Mouse (Mus musculus) testis, adult 2 months (tissue): Measurements from ENCODE around the gene Smyd2. TPM values are rescaled to one million over a fixed set of nuclear protein-coding genes. Genes with fewer than 3 reads are reported as not detected.

Experiments used
- H3K27ac ChIP-seq: fragments of 200-500 bp; 2 replicates; pipeline ENCODE4 v1.5.1; 2012; ENCODE audit warnings: low read depth, low read length; ENCODE audit not compliant: control insufficient read depth, insufficient read depth
- H3K27me3 ChIP-seq: fragments of 200-500 bp; 2 replicates; pipeline ENCODE4 v1.6.1; 2012; ENCODE audit warnings: mild to moderate bottlenecking, low read length, moderate library complexity; ENCODE audit not compliant: control insufficient read depth, insufficient read depth
- H3K36me3 ChIP-seq: fragments of 200-500 bp; 2 replicates; pipeline ENCODE4 v1.6.1; 2012; ENCODE audit warnings: mild to moderate bottlenecking, low read length; ENCODE audit not compliant: control insufficient read depth, insufficient read depth
- H3K4me1 ChIP-seq: fragments of 200-500 bp; 2 replicates; pipeline ENCODE4 v1.6.1; 2012; ENCODE audit warnings: low read length; ENCODE audit not compliant: control insufficient read depth, insufficient read depth
- H3K4me3 ChIP-seq: fragments of 200-500 bp; 2 replicates; pipeline ENCODE4 v1.5.1; 2012; ENCODE audit warnings: low read depth, mild to moderate bottlenecking, low read length, moderate library complexity, mixed read lengths; ENCODE audit not compliant: control insufficient read depth
- CTCF ChIP-seq: fragments of 200-500 bp; IDR thresholded peaks from 2 replicates; pipeline ENCODE4 v1.5.1; 2012; ENCODE audit warnings: low read depth, mild to moderate bottlenecking, inconsistent platforms, low read length, moderate library complexity; ENCODE audit not compliant: control insufficient read depth, insufficient read depth, insufficient replicate concordance
- POLR2A ChIP-seq: fragments of 200-500 bp; IDR thresholded peaks from 2 replicates; pipeline ENCODE4 v1.6.1; 2012; ENCODE audit warnings: low read depth, mild to moderate bottlenecking, inconsistent platforms, low read length, moderate library complexity; ENCODE audit not compliant: control insufficient read depth
- polyA plus RNA-seq: library from polyadenylated mRNA; depleted of rRNA; stranded (reverse); fragments of >200 nt; gene quantifications from 2 replicates; pipeline ENCODE4 v1.2.3, GENCODE M21; 2012

Smyd2 gene
- polyA plus RNA-seq, 1 experiment, result 22.1 TPM

GRCm38 (mm10) chr1:189898708-189899107 lies 23.5 kb downstream of the Smyd2 start:
- peaks cover 2% of the 10 kb centered on the region; the same call in 1 of the 2 replicates for H3K4me1 ChIP-seq
- H3K36me3 ChIP-seq, result no peaks in the 10 kb centered on the region
- no peak overlapping the region for H3K4me3 ChIP-seq
- H3K27me3 ChIP-seq, result no peaks in the 10 kb centered on the region
- no peak for TF ChIP-seq POLR2A
- no peak for TF ChIP-seq CTCF
- no peak overlapping the region for H3K27ac ChIP-seq

DNA sequence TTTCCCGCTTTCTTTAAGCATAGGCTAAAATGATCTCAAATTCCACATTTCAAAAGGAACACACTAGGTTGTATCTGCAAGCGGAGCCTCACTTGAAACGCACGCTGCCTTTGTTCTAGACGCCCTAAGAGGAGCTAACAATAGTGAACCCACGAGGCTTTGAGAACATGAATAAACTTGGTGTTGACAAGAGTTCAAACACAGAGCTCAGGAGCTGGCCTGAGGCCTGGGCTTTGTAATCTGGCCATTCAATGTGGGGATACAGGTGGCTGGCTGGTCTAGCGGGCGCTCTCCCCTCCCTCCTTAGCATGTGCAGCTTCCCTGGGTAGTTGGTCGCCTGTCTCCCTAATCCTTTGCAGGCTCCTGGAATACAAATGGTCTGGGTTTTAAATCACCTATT lies 24.3 kb downstream of the Smyd2 start:
- H3K4me1 ChIP-seq, result peaks cover 2% of the 10 kb centered on the region; the same call in 1 of the 2 replicates
- no peak overlapping the region for H3K4me3 ChIP-seq
- TF ChIP-seq POLR2A (no peak), CTCF (no peak)
- no peak overlapping the region for H3K27ac ChIP-seq
- H3K36me3 ChIP-seq, result no peaks in the 10 kb centered on the region
- no peaks in the 10 kb centered on the region for H3K27me3 ChIP-seq

- Histone ChIP-seq H3K36me3 (no peaks in the 10 kb centered on the region), H3K27me3 (no peaks in the 10 kb centered on the region), H3K4me1 (peaks cover 2% of the 10 kb centered on the region; the same call in 1 of the 2 replicates), H3K27ac (no peak overlapping the region), H3K4me3 (no peak overlapping the region)
- TF ChIP-seq CTCF (no peak), POLR2A (no peak)
Observed at GRCm38 (mm10) chr1:189894191-189894590, 28.0 kb downstream of the Smyd2 start.

GRCm38 (mm10) chr1:189888749-189889148 lies 33.4 kb downstream of the Smyd2 start:
- no peak overlapping the region for H3K27ac ChIP-seq
- H3K36me3 ChIP-seq, result no peaks in the 10 kb centered on the region
- no peak overlapping the region for H3K4me3 ChIP-seq
- TF ChIP-seq POLR2A (no peak), CTCF (no peak)
- no peaks in the 10 kb centered on the region for H3K27me3 ChIP-seq
- no peaks in the 10 kb centered on the region; the same call in 1 of the 2 replicates for H3K4me1 ChIP-seq

- H3K36me3 ChIP-seq, result no peaks in the 10 kb centered on the region
- H3K27ac ChIP-seq, result no peak overlapping the region
- H3K27me3 ChIP-seq, result no peaks in the 10 kb centered on the region
- no peak for TF ChIP-seq POLR2A
- peak; percentile 63; the same call in 1 of the 2 replicates for TF ChIP-seq CTCF
- no peaks in the 10 kb centered on the region; the same call in 1 of the 2 replicates for H3K4me1 ChIP-seq
- no peak overlapping the region for H3K4me3 ChIP-seq
Observed at GRCm38 (mm10) chr1:189887518-189887917, 34.6 kb downstream of the Smyd2 start.

GRCm38 (mm10) chr1:189885975-189886374 lies 36.2 kb downstream of the Smyd2 start:
- Histone ChIP-seq H3K4me1 (no peaks in the 10 kb centered on the region; the same call in 1 of the 2 replicates), H3K27ac (no peak overlapping the region), H3K4me3 (no peak overlapping the region), H3K27me3 (no peaks in the 10 kb centered on the region), H3K36me3 (no peaks in the 10 kb centered on the region)
- TF ChIP-seq CTCF (no peak), POLR2A (no peak)

DNA sequence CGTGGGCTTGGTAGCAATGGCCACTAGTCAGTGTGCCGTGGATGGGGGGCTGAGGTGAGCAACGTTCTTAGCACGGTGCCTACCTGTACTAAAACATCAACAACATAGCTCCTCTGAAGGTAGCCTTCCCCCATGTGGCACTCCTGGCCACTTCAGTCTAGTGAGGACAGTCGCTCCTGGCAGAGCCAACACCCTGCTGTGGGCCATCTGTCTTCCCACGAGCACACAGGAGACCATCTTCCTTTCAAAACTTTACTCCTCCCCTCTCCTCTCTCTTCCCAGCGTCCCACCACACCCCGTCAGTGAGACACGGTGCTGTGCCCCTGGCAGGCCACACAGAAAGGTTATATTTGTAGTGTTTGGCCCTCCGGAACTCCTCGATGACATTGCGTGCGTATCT lies 37.2 kb downstream of the Smyd2 start:
- no peak for TF ChIP-seq POLR2A
- TF ChIP-seq CTCF, result no peak
- no peak overlapping the region for H3K27ac ChIP-seq

DNA sequence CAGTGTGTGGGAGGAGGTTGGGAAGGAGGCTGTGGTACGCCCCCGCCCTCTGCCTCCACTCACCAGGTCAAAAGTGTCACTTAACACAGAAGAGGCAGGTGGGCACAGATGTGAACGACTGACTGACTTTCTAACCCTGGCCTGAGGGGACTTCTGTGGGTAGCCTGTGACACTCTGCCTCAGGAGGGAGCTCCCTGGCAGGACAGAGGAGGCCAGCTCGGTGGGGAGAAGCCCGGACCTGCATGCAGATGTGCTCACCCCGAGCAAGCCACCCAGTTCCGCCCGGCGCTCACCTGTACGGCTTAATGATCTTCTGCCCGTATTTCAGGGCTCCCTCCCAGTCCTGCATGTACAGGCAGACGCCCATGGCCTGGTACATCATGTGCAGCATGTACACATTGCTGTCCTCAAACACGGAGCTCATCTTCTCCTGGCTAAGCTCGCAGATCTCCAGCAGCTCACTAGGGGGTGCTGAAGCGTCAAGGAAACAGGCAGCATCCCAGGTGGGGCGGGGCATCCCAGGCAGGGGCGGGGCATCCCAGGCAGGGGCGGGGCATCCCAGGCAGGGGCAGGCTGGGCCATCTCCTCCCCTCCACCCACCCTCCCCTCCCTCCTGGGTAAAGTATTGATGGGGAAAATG lies 38.5 kb downstream of the Smyd2 start:
- no peaks in the 10 kb centered on the region; the same call in 1 of the 2 replicates for H3K4me1 ChIP-seq
- no peaks in the 10 kb centered on the region for H3K27me3 ChIP-seq
- no peaks in the 10 kb centered on the region for H3K36me3 ChIP-seq
- no peak overlapping the region for H3K27ac ChIP-seq
- peak overlapping the region; percentile 3; the same call in 1 of the 2 replicates for H3K4me3 ChIP-seq
- TF ChIP-seq POLR2A, result no peak
- peak; percentile 41; the same call in 1 of the 2 replicates for TF ChIP-seq CTCF

More for the DNA sequence above, 37.2 kb downstream of the Smyd2 start:
- Histone ChIP-seq H3K4me3 (no peak overlapping the region), H3K27me3 (no peaks in the 10 kb centered on the region), H3K4me1 (no peaks in the 10 kb centered on the region; the same call in 1 of the 2 replicates), H3K36me3 (no peaks in the 10 kb centered on the region)
